Comparison of ENCODE assay signal across 7 mouse cellular contexts in the genomic region with DNA sequence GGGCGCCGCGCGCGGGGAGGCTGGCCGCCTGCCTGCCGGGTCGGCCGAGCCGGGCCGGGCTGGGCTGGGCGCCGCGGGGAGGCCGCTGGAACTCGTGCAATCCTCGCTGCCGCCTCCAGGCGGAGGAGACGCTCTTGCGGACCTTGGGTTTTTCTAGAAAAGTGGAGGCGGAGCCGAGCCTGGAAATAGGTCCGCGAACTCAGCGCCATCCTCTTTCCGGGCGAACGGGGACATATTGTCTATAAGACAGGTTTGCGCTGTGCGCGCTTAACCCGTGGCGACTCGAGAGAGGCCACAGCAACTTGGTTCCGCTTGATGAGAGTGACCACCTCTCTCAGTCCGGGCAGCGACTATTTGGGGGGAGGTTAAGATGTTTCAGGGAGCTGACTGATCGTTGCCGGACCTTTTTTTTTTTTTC. TPM values are rescaled to one million over a fixed set of nuclear protein-coding genes. Genes with fewer than 3 reads are reported as not detected.
A peak's percentile ranks its signal among the peaks of the same experiment; 100 is the strongest.
DNase-seq lines count a peak whose midpoint lies in the region; ATAC-seq lines count a peak whose summit lies in the region.

No protein-coding gene starts in this region.

- H3K27me3 ChIP-seq in intestine, embryonic 16.5 days (replicated peaks; ENCODE audit: control insufficient read depth, insufficient read depth, low read length) = no peaks in the 10 kb centered on the region
- H3K27me3 ChIP-seq in midbrain, embryonic 10.5 days (ENCODE audit: low read depth, poor library complexity, severe bottlenecking) = no peaks in the 10 kb centered on the region

- peaks cover 13% of the 10 kb centered on the region for H3K4me1 ChIP-seq in intestine, embryonic 16.5 days (ENCODE audit: control insufficient read depth, insufficient read depth, low read length)
- peaks cover 47% of the 10 kb centered on the region for H3K4me1 ChIP-seq in midbrain, embryonic 10.5 days

- H3K36me3 ChIP-seq in intestine, embryonic 16.5 days (ENCODE audit: control insufficient read depth, insufficient read depth, low read length) = peaks cover 20% of the 10 kb centered on the region
- H3K36me3 ChIP-seq in midbrain, embryonic 10.5 days = peaks cover 46% of the 10 kb centered on the region

- intact Hi-C loops in gastrocnemius, postnatal 36 days (cut with DNase I) = no loop called here
- intact Hi-C loops in left cerebral cortex, postnatal 36 days (cut with DNase I) = no loop called here

- peak; percentile 65 for ATAC-seq in intestine, embryonic 16.5 days

- peaks cover under 1% of the 10 kb centered on the region; the same call in 1 of the 2 replicates for H3K9me3 ChIP-seq in intestine, embryonic 16.5 days (ENCODE audit: control insufficient read depth, low read length)
- H3K9me3 ChIP-seq in midbrain, embryonic 10.5 days (replicated peaks) = no peaks in the 10 kb centered on the region

- H3K9ac ChIP-seq in intestine, embryonic 16.5 days (ENCODE audit: low read depth, low read length) = peak overlapping the region; percentile 97

- DNase-seq in adrenal gland, adult 8-10 months = peak; percentile 83
- peak; percentile 80 for DNase-seq in embryo, embryonic 11.5 days (ENCODE audit: low read depth, low spot score)
- peak; percentile 83 to 87 for DNase-seq in gastrocnemius, postnatal 36 days
- DNase-seq in left cerebral cortex, postnatal 36 days (ENCODE audit: low spot score in 2 of 2) = peak; percentile 87 to 90
- peak; percentile 88 for DNase-seq in midbrain, embryonic 10.5 days (ENCODE audit: low spot score)
- peak; percentile 77 to 84 for DNase-seq in right cerebral cortex, postnatal 36 days (ENCODE audit: low spot score in 2 of 2)

- WGBS in intestine, embryonic 16.5 days = under 1% methylated on average over 37 of the region's 40 CpGs
- WGBS in midbrain, embryonic 10.5 days = under 1% methylated on average over 40 of the region's 40 CpGs

- H3K4me3 ChIP-seq in intestine, embryonic 16.5 days (ENCODE audit: low read length) = peak overlapping the region; percentile 85
- peak overlapping the region; percentile 88 for H3K4me3 ChIP-seq in midbrain, embryonic 10.5 days

- peak overlapping the region; percentile 97 for H3K27ac ChIP-seq in intestine, embryonic 16.5 days (ENCODE audit: low read length)
- H3K27ac ChIP-seq in midbrain, embryonic 10.5 days (replicated peaks) = peak overlapping the region; percentile 98

- H3K4me2 ChIP-seq in intestine, embryonic 16.5 days (ENCODE audit: low read depth, low read length) = peak overlapping the region; percentile 55

RNA-seq across cellular contexts. Expression of a gene that starts 0.8 kb away (rescaled TPM):
- total RNA-seq in adrenal gland, adult 8-10 months (2022) = 1,000 to 10,000 TPM; 2,109 to 2,569 (median 2,425) TPM
- 1,000 to 10,000 TPM; 2,921 to 3,241 TPM for total RNA-seq in gastrocnemius, postnatal 36 days (2021)
- polyA plus RNA-seq in intestine, embryonic 16.5 days (2015; fragmentation: Nextera tagmentation; extraction: Ambion mirVana) = 829 and 857 TPM in 2 replicates
- total RNA-seq in left cerebral cortex, postnatal 36 days (2021) = 100 to 1,000 TPM; 939 to 945 TPM
- 805 and 934 TPM in 2 replicates for polyA plus RNA-seq in midbrain, embryonic 10.5 days (2016; fragmentation: Nextera tagmentation; extraction: Ambion mirVana)

RNA-seq across cellular contexts. Expression of a gene that starts 58.9 kb away (rescaled TPM):
- total RNA-seq in adrenal gland, adult 8-10 months (2022) = 100 to 1,000 TPM in 2 of 4 experiments, 10 to 100 TPM in 2; 88.4 to 209 (median 152) TPM
- 10 to 100 TPM in 1 of 2 experiments, 1 to 10 TPM in 1; 5.6 to 11.9 TPM for total RNA-seq in gastrocnemius, postnatal 36 days (2021)
- 2.1 and 2.4 TPM in 2 replicates for polyA plus RNA-seq in intestine, embryonic 16.5 days (2015; fragmentation: Nextera tagmentation; extraction: Ambion mirVana)
- 10 to 100 TPM; 11.3 to 11.7 TPM for total RNA-seq in left cerebral cortex, postnatal 36 days (2021)
- 5.8 and 6.3 TPM in 2 replicates for polyA plus RNA-seq in midbrain, embryonic 10.5 days (2016; fragmentation: Nextera tagmentation; extraction: Ambion mirVana)

Comparison
In these comparisons a context has a peak if more than half of its experiments do, and no peak if none do; other contexts are left out.
1. Peak in every context shown above with its lines: DNase-seq, ATAC-seq, H3K4me3 ChIP-seq and H3K27ac ChIP-seq.
2. RNA of a gene that starts 58.9 kb away (total RNA-seq): 88.4 to 209 TPM in adrenal gland, adult 8-10 months; 5.6 to 11.9 TPM in gastrocnemius, postnatal 36 days and 11.3 to 11.7 TPM in left cerebral cortex, postnatal 36 days; every median in the first group is over 4 times any median in the second.